Mouse (Mus musculus): Measurements from ENCODE around the gene Irak1.

Irak1 gene

GRCm38 (mm10) chrX:74023188-74024049, at the start of gene Irak1:
TSS of gene Irak1 (minus strand) at chrX:74023918.
- DNase-seq, result peak; percentile 89

DNA sequence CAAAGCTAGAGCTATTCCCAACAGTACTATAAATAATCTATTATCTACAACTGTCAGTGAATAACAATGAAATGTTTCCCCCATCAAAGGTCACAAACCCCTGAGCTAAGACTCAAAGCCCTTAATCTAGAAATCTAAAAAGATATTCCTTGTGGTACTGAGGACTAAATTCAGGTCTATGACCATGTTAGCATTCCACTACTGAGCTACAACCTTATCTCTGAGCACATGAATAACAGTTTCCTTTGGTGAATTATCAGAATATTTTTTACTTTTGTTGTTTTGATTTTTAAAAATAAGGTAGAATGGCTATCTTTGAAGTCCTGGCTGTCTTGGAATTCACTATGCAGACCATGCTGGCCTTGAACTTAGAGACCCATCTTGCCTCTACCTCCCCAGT, 47.1 kb upstream of the Irak1 start:
- no peak for DNase-seq

DNA sequence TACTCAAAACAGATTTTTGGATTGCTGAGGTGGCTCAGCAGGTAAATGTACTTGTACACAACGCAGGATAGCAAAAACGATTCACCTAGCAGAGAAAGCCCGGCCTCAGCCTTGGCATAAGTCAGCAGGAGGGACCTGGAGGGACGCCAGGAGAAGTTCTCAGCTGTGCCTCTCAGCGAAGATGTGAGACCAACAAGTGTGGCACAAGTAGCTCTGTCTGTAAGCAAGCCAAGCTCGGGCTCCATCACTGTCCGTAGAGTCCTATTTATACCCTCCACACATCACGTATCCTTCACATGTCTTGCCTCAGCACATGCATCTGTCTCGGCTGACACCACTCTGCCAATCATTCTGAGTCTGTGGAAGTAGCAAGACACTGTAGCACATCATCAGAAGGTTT, 44.2 kb upstream of the Irak1 start:
- no peak for DNase-seq

DNA sequence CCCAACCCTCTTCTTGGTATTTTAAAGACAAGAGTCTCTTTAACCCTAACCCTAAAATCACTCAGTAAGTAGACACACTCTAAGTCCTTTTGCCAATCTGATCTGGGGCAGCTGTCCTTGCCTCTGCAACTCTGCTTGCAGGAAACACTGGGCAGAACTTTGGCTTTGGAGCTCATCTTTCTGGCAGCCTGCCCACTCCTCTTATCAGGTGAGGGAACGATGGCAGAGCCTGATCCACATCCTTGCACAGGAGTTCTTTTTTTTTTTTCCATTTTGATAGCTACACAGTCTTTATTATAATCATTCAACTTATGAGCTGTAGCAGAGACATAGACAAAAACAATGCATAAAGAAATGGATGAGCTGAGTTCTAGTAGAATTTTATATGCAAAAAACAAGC, 21.4 kb upstream of the Irak1 start:
- DNase-seq, result no peak

GRCm38 (mm10) chrX:74037702-74038375, 14.1 kb upstream of the Irak1 start:
- no peak for DNase-seq

DNA sequence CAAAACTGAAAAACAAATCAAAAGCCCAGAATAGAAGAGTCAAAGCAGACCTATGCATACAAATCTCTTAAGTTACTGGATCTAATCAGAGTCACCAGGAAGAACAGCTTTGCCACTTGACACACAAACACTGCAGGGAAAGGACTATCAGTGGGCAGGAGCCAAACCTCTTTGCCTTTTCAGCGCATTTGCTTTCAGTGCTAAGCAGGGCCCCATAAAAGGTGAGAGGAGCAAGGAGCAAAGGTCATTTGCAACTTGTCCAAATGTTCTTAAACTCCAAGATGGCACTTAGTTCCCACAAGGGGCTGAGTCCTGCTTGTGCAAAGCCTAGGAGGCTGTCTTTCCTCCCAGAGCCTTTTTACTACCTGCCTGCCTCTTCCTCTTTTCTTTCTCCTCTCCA, 6.3 kb upstream of the Irak1 start:
- no peak for DNase-seq

DNA sequence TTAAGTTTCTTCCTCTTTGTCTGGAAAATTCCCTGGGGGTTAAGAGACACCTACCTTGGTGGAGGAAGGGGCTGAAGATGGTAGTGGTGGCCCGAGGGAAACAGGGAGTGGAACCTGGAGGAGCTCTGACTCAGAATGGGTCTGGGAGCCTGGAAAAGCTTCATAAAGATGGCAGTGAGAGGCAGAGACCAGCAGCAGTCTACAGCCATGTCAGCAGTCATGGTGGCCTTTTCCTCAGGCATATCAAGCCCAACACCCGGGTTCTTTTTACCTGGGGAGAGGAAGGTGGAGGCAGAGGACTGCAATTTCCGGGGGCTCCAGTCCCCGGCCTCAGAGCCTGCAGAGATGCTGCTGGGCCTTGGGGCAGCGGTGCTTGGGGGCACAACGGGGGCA, 927 bp downstream of the Irak1 start:
- peak; percentile 30 for DNase-seq

DNA sequence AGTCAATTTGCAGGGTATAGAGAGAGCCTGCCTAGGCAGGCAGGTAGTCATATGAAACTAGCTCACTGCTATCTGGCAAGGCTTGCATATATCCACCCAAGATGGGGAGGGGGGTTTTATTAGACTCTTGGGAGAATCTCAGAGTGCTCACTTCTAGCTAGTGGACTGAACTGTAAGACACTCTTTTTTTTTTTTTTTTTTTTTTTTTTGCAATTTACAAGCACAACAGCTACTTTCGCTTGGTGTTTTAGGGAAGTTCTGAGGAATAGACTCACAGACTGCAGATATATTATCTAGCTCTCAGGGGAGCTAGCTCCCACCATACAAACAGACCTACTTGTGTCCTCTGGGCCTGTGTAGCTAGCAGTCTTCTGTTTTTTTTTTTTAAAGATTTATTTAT, 9.1 kb downstream of the Irak1 start:
- DNase-seq, result no peak

DNA sequence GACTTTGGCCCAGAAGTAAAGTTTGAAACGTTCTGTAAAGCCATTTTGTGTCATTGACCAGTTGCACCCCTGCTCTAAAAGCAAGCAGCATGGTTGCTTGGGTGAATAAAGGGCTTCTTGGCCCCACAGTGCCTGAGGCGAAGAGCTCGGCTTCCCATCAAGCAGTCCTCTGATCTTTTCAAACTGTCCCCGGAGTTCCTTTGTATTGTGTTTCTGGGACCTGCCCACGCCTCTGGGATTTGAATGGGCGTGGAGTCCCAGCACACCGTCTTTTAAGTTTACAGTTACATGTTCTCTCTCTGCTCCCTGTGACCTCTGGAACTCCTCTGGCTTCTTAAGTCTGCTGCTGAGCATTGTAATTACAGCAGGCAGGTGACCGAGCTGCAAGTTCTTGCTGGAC, 15.7 kb downstream of the Irak1 start:
- DNase-seq, result no peak

- DNase-seq, result no peak
Measured at GRCm38 (mm10) chrX:74006401-74006800, 17.3 kb downstream of the Irak1 start.

DNA sequence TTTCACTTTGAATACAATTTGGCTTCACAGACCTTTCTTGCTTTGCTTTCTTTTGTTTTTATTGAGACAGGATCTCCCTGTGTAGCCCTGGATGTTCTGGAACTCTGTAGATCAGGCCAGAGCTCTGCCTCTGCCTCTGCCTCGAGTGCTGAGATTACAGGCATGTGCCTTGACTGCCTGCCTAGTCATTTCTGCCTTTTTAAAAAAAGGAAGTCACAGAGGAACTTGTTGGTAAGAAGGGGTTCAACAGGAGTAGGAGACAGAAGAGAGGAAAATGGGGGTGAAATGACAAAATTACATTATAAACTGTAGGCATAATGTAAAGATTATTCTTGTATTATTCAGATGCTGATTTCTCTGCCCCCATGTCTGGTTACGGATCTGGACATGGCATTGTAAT, 20.1 kb downstream of the Irak1 start:
- DNase-seq, result no peak

- no peak for DNase-seq
Measured at GRCm38 (mm10) chrX:74001024-74001423, 22.7 kb downstream of the Irak1 start.

GRCm38 (mm10) chrX:73998911-73999869, 24.5 kb downstream of the Irak1 start:
- DNase-seq, result no peak

DNA sequence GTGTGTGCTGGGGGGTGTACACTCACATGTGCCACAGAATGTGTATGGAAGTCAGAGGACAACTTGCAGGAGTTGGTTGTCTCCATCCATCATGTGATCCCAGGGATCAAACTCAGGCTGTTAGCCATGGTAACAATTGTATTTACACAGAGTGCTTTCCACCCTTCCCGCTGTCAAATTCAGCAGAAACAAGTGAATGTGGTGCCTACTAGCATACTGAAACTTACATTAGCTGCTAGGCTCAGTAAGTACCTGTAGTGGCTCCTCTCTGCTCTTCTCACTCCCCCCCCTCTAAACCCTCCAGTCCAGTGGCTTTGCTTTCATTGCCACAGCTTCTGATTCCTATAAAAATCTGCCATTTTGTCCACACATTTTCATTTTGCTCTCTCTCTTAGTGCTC, 45.9 kb downstream of the Irak1 start:
- no peak for DNase-seq

GRCm38 (mm10) chrX:73976283-73976682, 47.4 kb downstream of the Irak1 start:
- no peak for DNase-seq

- DNase-seq, result no peak
Measured at GRCm38 (mm10) chrX:73972774-73973173, 50.9 kb downstream of the Irak1 start.

- no peak for DNase-seq
Measured at GRCm38 (mm10) chrX:73970781-73971180, 52.9 kb downstream of the Irak1 start.

DNA sequence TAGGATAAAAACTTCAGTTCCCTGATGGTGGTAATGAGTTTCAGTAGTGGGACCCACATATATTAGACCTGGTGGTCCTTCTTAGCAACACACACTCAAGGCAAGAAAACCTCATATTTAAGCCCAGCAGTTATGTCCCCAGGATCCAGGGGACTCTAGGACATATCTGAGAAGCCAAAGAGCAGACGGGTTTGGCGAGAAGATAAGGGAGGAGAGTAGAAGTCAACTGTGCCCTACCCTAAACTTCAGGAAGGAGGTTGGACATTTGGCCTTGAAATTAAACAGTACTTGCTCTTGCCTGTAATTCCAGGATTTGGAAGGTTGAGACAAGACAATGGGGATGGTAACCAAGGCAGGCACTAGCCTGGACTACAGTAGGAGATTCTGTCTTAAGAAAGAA, 54.0 kb downstream of the Irak1 start:
- DNase-seq, result no peak

DNA sequence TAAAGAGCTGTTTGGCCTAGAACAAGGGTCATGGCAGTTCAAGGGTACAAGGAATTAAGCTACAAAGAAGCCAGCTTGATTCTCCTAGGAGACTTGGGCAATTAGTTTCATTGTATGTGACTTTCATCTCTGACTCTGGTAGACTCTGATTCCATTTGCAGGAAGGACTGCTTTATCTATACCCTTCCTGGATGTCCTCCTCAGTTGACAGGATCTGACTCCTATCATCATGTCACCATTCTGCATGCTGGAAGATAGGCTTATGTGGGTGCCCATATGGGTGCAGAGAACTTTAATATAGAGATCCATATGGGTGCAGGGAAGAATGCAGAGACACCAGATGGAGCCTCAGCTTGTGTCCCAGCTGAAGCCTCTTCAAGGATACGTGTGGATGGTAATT, 54.6 kb downstream of the Irak1 start:
- no peak for DNase-seq

DNA sequence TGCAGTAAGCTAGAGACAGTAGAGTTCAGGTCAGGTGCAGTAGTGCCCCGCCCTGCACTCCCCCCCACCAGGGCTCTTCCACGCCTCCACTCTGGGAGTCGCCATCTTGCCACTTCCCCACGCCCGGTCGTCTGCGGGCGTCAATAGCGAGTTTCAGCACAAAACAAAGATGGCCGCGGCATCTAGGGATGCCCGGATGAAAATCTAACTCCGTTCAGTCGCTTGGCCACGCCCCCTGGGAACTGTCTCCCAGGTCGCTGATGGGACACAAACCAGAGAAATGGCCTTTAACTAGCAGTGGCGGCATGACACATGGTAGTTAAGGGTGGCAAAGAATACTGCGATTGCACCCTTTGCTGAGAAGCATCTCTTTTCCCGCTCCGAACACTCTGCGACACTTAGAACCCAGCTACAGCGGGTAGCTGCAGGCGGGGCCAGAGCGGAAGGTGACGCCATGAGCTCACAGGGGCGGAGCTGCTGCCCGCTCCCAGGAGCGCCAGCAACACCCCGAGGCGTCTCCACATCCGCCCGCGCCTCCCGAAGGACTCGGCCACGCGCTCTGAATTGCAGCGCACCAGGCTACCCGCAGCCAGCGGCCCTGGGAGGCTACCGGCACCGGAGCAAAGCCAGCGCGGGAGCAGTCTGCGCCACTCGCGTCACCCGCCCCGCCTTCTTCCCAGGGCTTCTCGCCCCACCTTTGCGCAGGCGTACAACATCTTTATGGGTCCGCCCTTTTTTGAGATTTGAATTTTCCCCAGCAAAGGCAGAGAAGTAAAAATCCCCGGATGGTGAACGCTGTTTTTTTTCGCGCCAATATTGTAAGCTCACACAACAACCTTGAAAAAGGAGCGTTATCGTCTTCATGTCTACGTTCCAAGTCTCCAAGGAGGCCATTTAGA, 56.3 kb downstream of the Irak1 start:
- peak; percentile 89 for DNase-seq

GRCm38 (mm10) chrX:73966248-73967176, 57.2 kb downstream of the Irak1 start, which contains the start of gene Hcfc1:
TSS of gene Hcfc1 (minus strand) at chrX:73966357.
- DNase-seq, result peak; percentile 88

Data from thymus, postnatal 4 days (tissue).